Mouse (Mus musculus) forebrain, embryonic 12.5 days (tissue): ENCODE data around the gene Ssu2. TPM values are rescaled to one million over a fixed set of nuclear protein-coding genes. Genes with fewer than 3 reads are reported as not detected.

Experiments
- ATAC-seq: fragments of 200-750 bp; cut with Nextera tagmentation; 2 replicates; pipeline ENCODE4 v1.8.0; 2017; ENCODE audit warnings: moderate TSS enrichment; ENCODE audit not compliant: low FRiP score
- H3K27ac ChIP-seq: fragments of 300-500 bp; sonication (generic); 2 replicates; pipeline ENCODE4 v1.5.1; 2016; ENCODE audit warnings: mild to moderate bottlenecking
- H3K27me3 ChIP-seq: fragments of 300-500 bp; sonication (generic); 2 replicates; pipeline ENCODE4 v1.6.1; 2016; ENCODE audit warnings: mild to moderate bottlenecking
- H3K36me3 ChIP-seq: fragments of 300-500 bp; sonication (generic); replicated peaks from 2 replicates; pipeline ENCODE4 v1.6.1; 2016; ENCODE audit warnings: mild to moderate bottlenecking
- H3K4me1 ChIP-seq: fragments of 300-500 bp; sonication (generic); 2 replicates; pipeline ENCODE4 v1.6.1; 2016
- H3K4me2 ChIP-seq: fragments of 300-500 bp; sonication (generic); 2 replicates; pipeline ENCODE4 v1.6.1; 2016; ENCODE audit warnings: mild to moderate bottlenecking, moderate library complexity
- H3K4me3 ChIP-seq: fragments of 300-500 bp; sonication (generic); replicated peaks from 2 replicates; pipeline ENCODE4 v1.5.1; 2016; ENCODE audit warnings: mild to moderate bottlenecking
- H3K9ac ChIP-seq: fragments of 300-500 bp; sonication (generic); 2 replicates; pipeline ENCODE4 v1.6.1; 2016; ENCODE audit warnings: mild to moderate bottlenecking
- H3K9me3 ChIP-seq: fragments of 300-500 bp; sonication (generic); 2 replicates; pipeline ENCODE4 v1.6.1; 2016
- WGBS: fragments of 180-500 bp; shearing (Covaris S2); methylation state at CpG from one replicate; pipeline ENCODE4 v1.1.7; 2016; 5-methylcytosine and 5-hydroxymethylcytosine counted together
- polyA plus RNA-seq: library from polyadenylated mRNA; unstranded; fragments of >200 nt; fragmentation: Nextera tagmentation; extraction: Ambion mirVana; gene quantifications from 2 replicates; pipeline ENCODE4 v1.2.1, GENCODE M21; 2016

The Ssu2 gene
- 0.15 and 0.32 TPM in 2 replicates for polyA plus RNA-seq

DNA sequence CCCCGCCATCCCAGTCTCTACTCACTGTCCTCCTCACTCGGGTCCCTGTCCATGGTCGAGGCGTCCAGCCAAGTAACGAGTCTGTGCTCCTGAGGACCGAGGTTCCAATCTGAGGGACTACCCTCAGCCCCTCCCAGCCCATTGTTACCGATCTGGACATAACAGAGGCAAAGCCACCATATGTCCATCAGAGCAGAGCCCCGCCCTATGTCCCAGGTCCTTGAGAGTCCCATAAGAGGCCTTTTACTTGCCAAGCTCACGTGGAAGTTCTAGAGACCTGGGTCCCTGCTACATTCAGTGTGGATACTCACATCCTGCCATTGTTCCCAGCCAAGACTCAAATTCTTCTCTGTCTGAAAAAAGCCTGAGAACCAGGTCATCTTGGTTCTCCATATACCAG lies at the start of gene Ssu2:
Gene Ssu2 (minus strand): TSS at position 77 of the 400 bp plus-strand sequence.
- no peak for ATAC-seq
- H3K4me1 ChIP-seq: no peaks in the 10 kb centered on the region
- H3K9me3 ChIP-seq: no peaks in the 10 kb centered on the region
- no peak within 1 kb of the TSS for H3K9ac ChIP-seq
- H3K27ac ChIP-seq: no peak within 1 kb of the TSS
- H3K4me3 ChIP-seq: no peak within 1 kb of the TSS
- 82% methylated on average over 9 of the region's 9 CpGs for WGBS
- H3K4me2 ChIP-seq: no peak within 1 kb of the TSS
- H3K27me3 ChIP-seq: no peaks in the 10 kb centered on the region
- H3K36me3 ChIP-seq: no peaks in the 10 kb centered on the region

DNA sequence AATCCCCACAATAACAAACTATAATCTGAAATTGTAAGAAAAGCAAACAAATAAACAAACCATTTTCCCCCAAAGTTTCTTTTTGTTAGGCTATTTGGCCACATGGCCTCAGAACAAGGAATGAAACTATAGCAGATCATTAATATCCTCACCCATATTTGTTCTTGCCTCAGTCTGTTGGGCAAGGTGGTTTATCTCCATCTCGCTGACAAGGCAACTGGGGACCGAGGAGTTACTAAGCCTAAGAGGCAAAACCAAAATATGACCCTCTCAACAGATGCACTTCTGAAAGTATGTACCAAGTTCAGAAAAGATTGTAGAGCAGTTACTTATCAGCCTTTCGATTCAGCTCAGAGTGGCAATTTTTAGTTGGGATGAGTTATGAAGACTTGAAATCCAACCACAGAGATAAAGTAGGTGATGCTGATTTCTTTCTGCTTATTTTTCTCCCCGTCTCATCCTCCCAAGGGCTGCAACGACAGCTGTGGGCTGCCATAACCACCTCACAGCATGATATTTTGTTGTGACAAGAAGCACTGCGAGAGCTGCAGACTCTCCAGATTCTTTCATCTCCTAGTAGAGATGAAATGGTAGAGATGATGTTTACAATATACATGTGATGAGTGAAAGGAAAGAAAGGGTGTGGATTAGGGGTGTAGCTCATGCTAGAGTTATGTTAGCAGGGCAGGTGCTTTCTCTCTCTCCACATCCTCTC lies 38.4 kb upstream of the Ssu2 start:
- H3K4me3 ChIP-seq: no peak overlapping the region
- ATAC-seq: no peak
- H3K4me2 ChIP-seq: no peak overlapping the region
- H3K4me1 ChIP-seq: no peaks in the 10 kb centered on the region
- H3K27ac ChIP-seq: no peak overlapping the region
- H3K9me3 ChIP-seq: no peaks in the 10 kb centered on the region
- 79% methylated on average over 6 of the region's 6 CpGs for WGBS
- no peaks in the 10 kb centered on the region for H3K27me3 ChIP-seq
- H3K9ac ChIP-seq: no peak overlapping the region
- H3K36me3 ChIP-seq: no peaks in the 10 kb centered on the region

DNA sequence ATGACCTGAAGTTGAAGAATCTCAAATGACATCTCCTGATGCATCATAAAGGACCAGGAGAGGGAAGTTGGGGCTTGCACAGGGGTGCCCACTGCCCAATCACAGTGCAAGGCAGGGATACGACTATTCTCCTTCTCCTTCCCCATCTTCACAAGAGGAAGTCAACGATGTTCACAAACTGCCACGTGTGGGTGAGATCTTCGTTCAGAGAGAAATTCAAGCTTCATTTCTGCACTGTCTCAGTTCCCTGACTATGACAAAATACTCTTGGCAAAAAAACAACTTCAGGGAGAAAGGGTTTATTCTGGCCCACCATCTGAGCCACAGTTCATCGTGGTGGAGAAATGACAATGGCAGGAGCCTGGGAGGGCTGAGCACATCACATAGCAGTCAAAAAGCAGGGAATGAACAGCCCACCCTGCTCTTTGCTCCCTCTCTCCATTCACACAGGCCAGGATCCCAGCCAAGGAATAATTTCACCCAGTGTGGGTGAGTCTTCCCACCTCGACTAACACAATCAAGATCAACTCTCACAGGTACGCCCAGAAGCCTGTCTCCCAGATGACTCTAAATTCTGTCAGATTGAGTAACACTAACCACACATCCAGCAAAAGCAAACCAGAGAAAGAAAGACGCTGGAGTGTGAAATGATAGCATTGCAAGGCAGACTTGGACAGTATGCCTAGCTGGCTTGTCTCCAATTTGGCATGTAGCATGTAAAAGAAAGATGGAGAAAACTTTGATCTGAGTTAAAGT lies 36.1 kb upstream of the Ssu2 start:
- H3K9ac ChIP-seq: no peak overlapping the region
- H3K36me3 ChIP-seq: no peaks in the 10 kb centered on the region
- WGBS: 87% methylated on average over 8 of the region's 8 CpGs
- H3K27ac ChIP-seq: no peak overlapping the region
- ATAC-seq: no peak
- H3K27me3 ChIP-seq: no peaks in the 10 kb centered on the region
- no peaks in the 10 kb centered on the region for H3K4me1 ChIP-seq
- no peak overlapping the region for H3K4me3 ChIP-seq
- no peak overlapping the region for H3K4me2 ChIP-seq
- H3K9me3 ChIP-seq: no peaks in the 10 kb centered on the region

DNA sequence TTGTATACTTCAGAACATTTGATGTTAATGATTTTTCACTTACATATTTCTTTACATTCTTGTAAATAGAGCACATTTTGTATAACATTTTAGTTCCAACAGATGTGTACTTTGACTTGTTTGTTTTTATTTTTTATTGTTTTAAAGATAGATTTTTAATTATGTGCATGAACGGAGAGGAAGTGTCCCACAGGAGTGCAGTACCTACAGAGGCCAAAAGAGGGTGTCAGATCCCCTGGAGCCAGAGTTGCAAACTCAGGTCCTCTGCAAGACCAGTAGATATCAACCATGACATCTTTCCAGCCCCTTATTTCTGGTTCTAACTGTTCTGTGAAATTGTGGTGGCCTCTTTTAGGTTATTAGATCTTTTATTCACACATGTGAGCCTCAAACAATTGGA lies 33.1 kb upstream of the Ssu2 start:
- no peak overlapping the region for H3K9ac ChIP-seq
- H3K4me3 ChIP-seq: no peak overlapping the region
- H3K36me3 ChIP-seq: no peaks in the 10 kb centered on the region
- ATAC-seq: no peak
- H3K27me3 ChIP-seq: no peaks in the 10 kb centered on the region
- H3K4me1 ChIP-seq: no peaks in the 10 kb centered on the region
- no peak overlapping the region for H3K4me2 ChIP-seq
- H3K27ac ChIP-seq: no peak overlapping the region
- WGBS: 81% methylated on average over 1 of the region's 1 CpGs
- no peaks in the 10 kb centered on the region for H3K9me3 ChIP-seq

DNA sequence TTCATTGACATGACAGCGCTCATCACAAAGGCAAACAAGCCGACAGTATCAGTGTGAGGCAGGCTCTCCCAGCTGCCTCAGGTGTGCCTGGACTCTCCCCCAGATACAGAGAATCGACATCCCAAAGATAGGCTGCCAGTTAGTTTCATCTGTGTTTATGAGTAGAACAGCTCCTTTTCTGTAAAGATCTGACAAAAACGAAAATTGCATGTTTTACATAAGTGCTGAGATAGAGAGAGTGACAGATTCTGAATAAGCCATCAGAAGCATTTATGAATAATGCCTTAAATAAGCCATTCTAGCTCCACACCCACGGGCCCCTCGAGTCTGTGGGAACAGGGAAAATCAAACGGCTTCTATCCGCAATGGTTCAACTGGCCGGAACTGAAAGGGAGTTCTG lies 31.5 kb upstream of the Ssu2 start:
- Histone ChIP-seq H3K9me3 (no peaks in the 10 kb centered on the region), H3K4me2 (no peak overlapping the region), H3K27me3 (no peaks in the 10 kb centered on the region), H3K36me3 (no peaks in the 10 kb centered on the region), H3K27ac (no peak overlapping the region), H3K4me1 (no peaks in the 10 kb centered on the region), H3K9ac (no peak overlapping the region), H3K4me3 (no peak overlapping the region)
- no peak for ATAC-seq
- WGBS: 82% methylated on average over 9 of the region's 9 CpGs

DNA sequence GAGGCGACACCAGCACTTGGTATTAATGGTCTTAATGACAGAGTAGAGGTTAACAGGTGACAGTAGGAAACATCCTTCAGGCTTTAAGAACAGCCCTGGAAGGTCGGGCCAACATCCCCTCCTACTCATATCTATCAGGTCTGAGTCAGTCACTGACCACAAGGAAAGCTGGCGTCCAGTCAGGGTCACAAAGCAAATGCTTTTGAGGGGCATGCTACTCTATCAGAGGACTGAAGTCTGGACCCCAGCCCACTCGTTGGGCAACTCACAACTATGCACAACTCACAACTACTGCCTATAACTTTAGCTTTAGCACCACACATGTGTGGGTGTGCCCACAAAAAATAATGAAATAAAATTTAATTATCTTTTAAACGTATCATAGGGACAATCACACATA lies 16.3 kb upstream of the Ssu2 start:
- ATAC-seq: no peak
- WGBS: 77% methylated on average over 5 of the region's 5 CpGs
- H3K36me3 ChIP-seq: no peaks in the 10 kb centered on the region
- H3K27me3 ChIP-seq: no peaks in the 10 kb centered on the region
- no peaks in the 10 kb centered on the region for H3K4me1 ChIP-seq
- H3K9me3 ChIP-seq: no peaks in the 10 kb centered on the region
- H3K9ac ChIP-seq: no peak overlapping the region
- H3K4me2 ChIP-seq: no peak overlapping the region
- no peak overlapping the region for H3K4me3 ChIP-seq
- H3K27ac ChIP-seq: no peak overlapping the region

DNA sequence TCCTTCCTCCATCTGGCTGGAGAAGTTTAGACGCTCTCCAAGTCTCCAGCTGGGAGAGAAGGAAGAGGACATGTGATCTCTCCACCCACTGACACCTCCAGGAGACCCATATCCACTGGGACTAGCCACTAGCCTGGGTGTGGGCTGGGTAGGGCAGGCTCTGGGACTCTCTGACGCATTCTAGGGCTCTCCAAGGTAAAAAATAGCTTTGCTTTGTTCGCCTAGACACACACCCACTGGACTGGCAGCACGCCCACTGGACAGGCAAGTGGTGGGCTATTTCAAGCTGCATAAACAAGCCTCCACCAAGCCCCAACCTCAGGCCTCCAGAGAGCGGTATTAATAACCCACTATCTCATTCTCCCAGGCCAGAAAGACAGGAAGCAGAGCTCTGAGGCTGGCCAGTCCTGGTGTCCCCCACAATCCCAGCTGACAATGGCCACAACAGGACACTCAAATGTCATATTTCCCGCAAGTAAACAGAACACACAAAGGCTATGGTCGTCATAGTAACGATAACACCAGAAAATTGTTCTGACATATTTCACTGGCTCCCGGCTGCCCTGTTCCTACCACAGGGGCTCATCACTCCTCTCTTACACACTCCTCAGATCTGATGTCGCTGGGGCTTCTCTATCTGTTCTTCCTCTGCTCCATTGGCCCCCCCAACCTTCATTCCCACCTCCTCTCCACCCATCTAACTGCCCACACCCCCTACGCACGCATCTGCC lies 14.3 kb upstream of the Ssu2 start:
- ATAC-seq: no peak

DNA sequence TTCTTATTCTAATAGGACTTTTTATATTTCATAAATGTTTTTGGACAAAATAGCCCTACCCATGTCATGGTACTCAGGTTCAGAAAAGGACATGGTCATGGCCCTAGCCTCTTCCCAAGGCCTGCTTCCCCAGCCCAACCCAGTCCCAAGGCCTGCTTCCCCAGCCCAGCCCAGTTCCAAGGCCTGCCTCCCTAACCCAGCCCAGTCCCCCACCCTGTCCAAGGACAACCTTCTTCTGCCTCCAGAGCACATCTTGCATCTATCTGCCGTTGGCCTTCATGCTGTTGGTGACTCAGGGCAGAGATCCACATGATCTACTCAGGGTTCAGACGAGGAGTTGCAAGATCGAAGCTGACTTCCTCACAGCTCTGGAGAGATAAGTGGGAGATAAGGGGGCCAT lies 9.5 kb upstream of the Ssu2 start:
- no peak for ATAC-seq
- Histone ChIP-seq H3K9ac (no peak overlapping the region), H3K4me1 (no peaks in the 10 kb centered on the region), H3K9me3 (no peaks in the 10 kb centered on the region), H3K4me2 (no peak overlapping the region), H3K36me3 (no peaks in the 10 kb centered on the region), H3K4me3 (no peak overlapping the region), H3K27ac (no peak overlapping the region), H3K27me3 (no peaks in the 10 kb centered on the region)
- WGBS: 84% methylated on average over 3 of the region's 3 CpGs

More for the DNA sequence above, 14.3 kb upstream of the Ssu2 start:
- Histone ChIP-seq H3K4me1 (no peaks in the 10 kb centered on the region), H3K9me3 (no peaks in the 10 kb centered on the region), H3K4me3 (no peak overlapping the region), H3K9ac (no peak overlapping the region), H3K36me3 (no peaks in the 10 kb centered on the region), H3K27ac (no peak overlapping the region), H3K4me2 (no peak overlapping the region), H3K27me3 (no peaks in the 10 kb centered on the region)
- WGBS: 87% methylated on average over 12 of the region's 12 CpGs

DNA sequence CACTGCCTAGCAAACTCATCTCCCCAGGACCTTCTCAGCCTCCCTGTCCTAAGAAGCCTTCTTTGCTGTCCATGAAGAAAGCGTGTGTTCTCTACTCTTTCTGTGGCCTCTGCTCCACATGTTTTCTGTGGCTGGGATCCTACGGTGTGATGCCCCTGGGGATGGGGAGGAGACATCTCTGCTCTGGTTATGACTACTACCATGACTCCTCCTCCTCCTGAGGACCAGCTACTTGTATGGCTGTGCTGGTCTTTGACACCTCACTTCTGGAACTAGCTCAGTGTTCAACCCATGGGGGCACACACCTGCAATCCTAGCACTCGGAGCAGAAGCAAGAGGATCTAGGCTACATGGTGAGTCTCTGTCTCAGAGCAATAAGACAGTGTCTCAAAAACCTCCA lies 8.5 kb upstream of the Ssu2 start:
- ATAC-seq: no peak
- WGBS: 88% methylated on average over 3 of the region's 3 CpGs

DNA sequence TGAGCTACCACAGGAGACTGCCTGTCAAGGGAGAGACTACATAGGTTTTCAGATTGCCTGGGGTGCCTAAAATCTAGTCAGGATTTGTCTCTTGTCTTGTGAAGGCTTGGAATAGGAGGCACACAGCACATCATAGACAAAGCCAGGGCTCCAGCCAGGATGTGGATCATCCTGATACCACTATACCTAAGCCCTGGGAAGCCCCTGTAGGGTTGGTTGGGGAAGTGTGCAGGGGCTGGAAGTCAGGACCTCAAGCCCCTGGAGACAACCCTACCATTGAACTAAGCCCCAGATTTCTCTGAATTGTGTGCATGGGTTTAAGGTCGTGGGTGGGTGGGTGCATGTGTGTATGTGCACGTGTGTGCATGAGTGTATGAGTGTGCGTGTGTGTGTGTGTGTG lies 562 bp upstream of the Ssu2 start:
- 89% methylated on average over 3 of the region's 3 CpGs for WGBS
- no peak for ATAC-seq
- Histone ChIP-seq H3K27me3 (no peaks in the 10 kb centered on the region), H3K27ac (no peak overlapping the region), H3K36me3 (no peaks in the 10 kb centered on the region), H3K9me3 (no peaks in the 10 kb centered on the region), H3K9ac (no peak overlapping the region), H3K4me3 (no peak overlapping the region), H3K4me2 (no peak overlapping the region), H3K4me1 (no peaks in the 10 kb centered on the region)

More for the DNA sequence above, 8.5 kb upstream of the Ssu2 start:
- H3K36me3 ChIP-seq: no peaks in the 10 kb centered on the region
- H3K9ac ChIP-seq: no peak overlapping the region
- no peak overlapping the region for H3K4me2 ChIP-seq
- H3K27ac ChIP-seq: no peak overlapping the region
- no peak overlapping the region for H3K4me3 ChIP-seq
- H3K9me3 ChIP-seq: no peaks in the 10 kb centered on the region
- H3K4me1 ChIP-seq: no peaks in the 10 kb centered on the region
- H3K27me3 ChIP-seq: no peaks in the 10 kb centered on the region

DNA sequence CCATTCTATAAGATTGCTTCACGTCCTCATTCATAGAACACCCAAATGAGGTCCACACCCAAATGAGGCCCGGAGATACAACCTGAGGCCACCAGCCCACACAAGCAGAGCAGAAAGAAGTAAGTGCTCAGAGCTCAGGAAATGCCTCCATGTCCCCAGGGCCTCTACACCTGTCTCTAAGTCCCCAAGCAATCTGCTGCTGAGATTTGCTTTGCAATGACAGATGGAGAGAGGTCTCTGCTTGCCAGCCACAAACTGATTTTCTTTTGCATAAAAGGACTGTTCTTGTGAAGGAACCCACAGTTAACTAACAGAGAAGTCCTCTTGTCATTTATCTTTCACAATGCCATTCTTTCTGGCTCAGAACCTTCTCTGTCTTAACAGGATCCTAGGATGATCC lies 1.6 kb downstream of the Ssu2 start:
- no peaks in the 10 kb centered on the region for H3K4me1 ChIP-seq
- no peak overlapping the region for H3K4me2 ChIP-seq
- H3K27me3 ChIP-seq: no peaks in the 10 kb centered on the region
- 80% methylated on average over 2 of the region's 2 CpGs for WGBS
- no peaks in the 10 kb centered on the region for H3K9me3 ChIP-seq
- no peak overlapping the region for H3K9ac ChIP-seq
- no peak overlapping the region for H3K27ac ChIP-seq
- H3K36me3 ChIP-seq: no peaks in the 10 kb centered on the region
- no peak for ATAC-seq
- H3K4me3 ChIP-seq: no peak overlapping the region

DNA sequence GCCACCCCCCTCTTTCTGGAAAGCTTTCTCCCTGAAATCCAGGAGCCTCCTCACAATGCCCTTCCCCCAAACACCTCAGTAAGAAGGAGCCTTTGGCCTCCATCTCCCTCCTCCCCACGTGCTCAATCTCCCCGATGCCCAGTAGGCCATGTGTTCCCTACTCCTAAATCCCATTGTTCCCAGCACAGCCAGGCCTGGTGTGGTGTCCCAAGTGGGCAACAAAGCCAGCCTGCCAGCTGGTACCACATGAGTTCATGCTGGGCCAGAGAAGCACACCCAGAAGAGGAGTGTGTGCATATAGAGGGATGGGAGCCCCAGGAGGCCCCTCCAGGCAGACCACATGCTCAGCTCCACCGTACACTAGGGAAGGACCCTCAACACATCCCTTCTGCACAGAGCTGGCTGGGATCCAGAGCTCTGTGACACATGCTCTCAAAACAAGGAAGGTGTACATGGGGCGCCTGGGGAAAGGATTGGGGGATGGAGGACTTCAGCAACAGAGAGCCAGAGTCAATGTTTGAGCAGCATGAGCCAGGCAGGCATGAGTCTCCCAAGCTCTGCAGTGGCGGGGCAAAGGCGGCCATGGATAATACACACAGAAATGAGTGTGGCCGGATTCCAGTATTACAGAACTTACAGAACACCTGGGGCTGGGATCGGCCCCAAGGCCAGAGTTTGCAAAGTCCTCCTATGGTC lies 4.7 kb downstream of the Ssu2 start:
- no peak overlapping the region for H3K4me3 ChIP-seq
- H3K4me1 ChIP-seq: no peaks in the 10 kb centered on the region
- H3K9me3 ChIP-seq: no peaks in the 10 kb centered on the region
- 79% methylated on average over 8 of the region's 8 CpGs for WGBS
- peak; percentile 37; the same call in 1 of the 2 replicates for ATAC-seq
- H3K4me2 ChIP-seq: no peak overlapping the region
- no peaks in the 10 kb centered on the region for H3K36me3 ChIP-seq
- no peak overlapping the region for H3K27ac ChIP-seq
- H3K9ac ChIP-seq: no peak overlapping the region
- no peaks in the 10 kb centered on the region for H3K27me3 ChIP-seq
